Mouse (Mus musculus) testis, postnatal 14 days (tissue): ENCODE data around the gene Gnb5.
A peak's percentile ranks its signal among the peaks of the same experiment; 100 is the strongest.

Experiments
- DNase-seq: peaks from one replicate; pipeline ENCODE4 v3.0.0; 2021; ENCODE audit warnings: low spot score

Gnb5 gene

DNA sequence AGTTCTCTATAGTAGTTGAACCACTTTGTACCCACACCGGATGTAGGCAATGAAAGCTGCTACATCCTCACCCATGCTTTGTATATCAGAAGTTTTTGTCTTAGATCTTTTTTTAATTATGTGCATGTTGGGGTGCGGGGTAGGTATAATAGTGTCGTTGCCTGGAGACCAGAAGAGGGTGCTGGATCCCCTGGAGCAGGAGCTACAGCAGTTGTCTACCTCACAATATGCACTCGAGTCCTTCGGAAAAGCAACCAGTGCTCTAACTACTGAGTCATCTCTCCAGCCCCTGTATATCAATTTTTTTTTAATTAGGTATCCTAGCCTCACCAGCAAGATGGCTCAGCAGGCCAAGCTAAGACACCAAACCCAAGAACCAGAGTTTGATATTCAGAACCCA lies 927 bp downstream of the Gnb5 start:
- no peak for DNase-seq

GRCm38 (mm10) chr9:75308621-75309020 lies 2.5 kb downstream of the Gnb5 start:
- no peak for DNase-seq

GRCm38 (mm10) chr9:75312008-75312407 lies 5.9 kb downstream of the Gnb5 start:
- peak; percentile 73 for DNase-seq

DNA sequence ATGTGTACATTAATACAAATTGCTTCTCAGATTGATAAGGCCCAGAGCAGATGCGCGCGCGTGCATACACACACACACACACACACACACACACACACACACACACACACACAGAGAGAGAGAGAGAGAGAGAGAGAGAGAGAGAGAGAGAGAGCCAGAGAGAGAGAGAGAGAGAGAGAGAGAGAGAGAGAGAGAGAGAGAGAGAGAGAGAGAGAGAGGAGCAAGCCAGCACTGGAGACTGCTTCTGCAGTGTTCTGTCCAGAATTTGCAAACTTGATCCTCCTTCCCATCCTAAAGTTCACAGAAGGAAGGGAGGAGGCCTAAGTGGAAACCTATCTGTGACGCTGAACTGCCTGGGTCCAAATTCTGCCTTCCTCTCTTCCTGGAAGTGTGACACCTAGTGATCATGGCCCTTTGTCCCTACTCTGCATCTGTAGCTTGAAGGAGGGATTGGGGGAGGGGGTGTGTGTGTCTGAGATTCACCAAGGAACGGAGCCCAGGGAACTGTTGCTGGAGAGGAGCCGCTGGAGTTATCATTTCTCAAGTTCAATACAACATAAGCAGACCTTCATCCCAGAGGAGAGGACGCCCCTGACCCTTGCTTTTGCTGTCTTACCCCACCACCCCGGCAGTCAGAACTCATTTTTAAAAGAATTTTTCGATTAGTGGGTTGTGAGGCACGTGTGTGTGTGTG lies 7.2 kb downstream of the Gnb5 start:
- no peak for DNase-seq

GRCm38 (mm10) chr9:75313832-75314516 lies 7.9 kb downstream of the Gnb5 start:
- peak; percentile 79 for DNase-seq

DNA sequence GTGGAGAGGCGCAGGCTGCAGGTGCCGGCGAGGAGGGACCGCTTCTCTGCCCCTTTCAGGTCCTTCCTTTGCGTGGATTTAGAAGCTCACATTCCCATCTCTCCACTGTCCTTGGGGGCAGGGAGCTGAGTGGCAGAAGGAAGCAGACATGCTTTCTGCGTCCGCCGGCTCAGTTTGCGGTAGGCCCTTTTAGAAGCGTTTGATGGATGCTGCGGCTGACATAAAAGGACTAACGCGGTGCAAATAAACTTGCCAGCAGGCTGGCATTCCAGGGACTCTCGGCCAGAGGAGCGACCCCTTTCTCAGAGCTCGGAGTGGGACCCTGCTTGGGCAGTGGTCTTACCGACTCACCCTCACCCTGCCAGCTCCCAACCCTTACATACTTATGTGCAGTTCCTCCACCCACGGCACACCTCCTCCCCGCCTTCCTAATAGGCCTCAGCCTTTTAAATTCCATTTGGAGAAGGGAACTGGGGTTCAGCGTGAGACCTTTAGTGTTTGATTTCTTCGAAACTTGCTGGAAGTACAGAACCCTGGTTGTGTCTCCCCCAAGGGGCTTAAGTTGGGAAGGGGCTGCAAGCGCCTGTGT lies 8.5 kb downstream of the Gnb5 start:
- no peak for DNase-seq

GRCm38 (mm10) chr9:75315238-75315637 lies 9.2 kb downstream of the Gnb5 start:
- DNase-seq: no peak

GRCm38 (mm10) chr9:75316771-75317170 lies 10.7 kb downstream of the Gnb5 start:
- DNase-seq: no peak

DNA sequence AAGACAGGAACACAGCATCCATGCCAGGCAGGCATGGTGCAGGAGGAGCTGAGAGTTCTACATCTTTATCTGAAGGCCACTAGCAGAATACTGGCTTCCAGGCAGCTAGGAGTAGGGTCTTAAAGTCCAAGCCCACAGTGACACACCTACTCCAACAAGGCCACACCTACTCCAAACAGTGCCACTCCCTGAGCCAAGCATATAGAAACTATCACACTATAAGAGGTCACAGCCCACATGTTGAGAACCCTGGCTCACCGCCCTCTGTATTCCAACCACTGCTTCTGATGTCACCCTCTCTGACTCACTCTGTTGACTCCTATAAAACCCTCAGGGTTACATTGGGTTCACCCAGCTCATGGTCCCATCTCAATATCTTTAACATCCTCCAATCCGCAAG lies 12.1 kb downstream of the Gnb5 start:
- DNase-seq: no peak

- DNase-seq: no peak
Observed at GRCm38 (mm10) chr9:75319365-75319764, 13.3 kb downstream of the Gnb5 start.

GRCm38 (mm10) chr9:75322099-75322885 lies 16.2 kb downstream of the Gnb5 start:
- no peak for DNase-seq

GRCm38 (mm10) chr9:75328047-75328446 lies 22.0 kb downstream of the Gnb5 start:
- DNase-seq: no peak

DNA sequence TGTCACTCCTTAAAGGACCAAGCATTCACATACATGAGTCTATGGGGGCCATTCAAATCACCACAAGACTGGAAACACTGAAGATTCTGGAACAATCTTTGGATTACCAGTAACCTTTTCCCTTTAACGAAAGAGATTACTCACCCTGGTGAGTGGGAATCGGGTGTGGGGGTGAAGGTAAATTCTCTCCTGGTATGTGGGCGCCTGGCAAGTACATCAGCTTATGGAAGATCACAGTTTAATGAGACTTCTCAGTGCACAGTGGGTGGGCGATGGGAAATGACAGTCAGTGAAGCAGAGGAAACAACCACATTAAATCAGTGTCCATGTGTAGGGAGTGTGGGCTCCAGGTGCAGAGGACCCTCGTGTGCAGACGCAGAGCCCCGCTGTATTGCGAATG lies 24.7 kb downstream of the Gnb5 start:
- DNase-seq: no peak

- DNase-seq: no peak
Observed at GRCm38 (mm10) chr9:75334440-75334839, 28.4 kb downstream of the Gnb5 start.

DNA sequence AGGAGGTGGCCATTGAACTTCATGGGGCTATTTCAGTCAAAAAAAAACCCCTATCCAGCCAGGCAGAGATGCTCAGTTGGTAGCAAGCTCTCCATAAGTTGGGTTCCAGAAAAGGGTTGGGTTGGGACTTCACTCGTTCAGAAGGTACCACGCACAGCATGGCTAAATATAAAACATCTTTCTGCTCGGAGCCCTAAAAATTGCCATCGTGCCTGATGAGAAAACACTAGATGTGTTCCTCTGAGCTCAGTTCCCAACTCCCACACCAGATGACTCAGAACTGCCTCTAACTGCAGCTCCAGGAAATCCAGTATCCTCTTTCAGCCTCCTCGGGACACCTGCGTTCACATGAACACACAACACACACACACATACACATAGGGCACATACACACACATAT lies 31.9 kb downstream of the Gnb5 start:
- no peak for DNase-seq

- DNase-seq: no peak
Observed at GRCm38 (mm10) chr9:75342433-75342832, 36.3 kb downstream of the Gnb5 start.

- no peak for DNase-seq
Observed at GRCm38 (mm10) chr9:75347458-75347857, 41.4 kb downstream of the Gnb5 start, which contains the start of gene Bcl2l10. TSS of gene Bcl2l10 (plus strand) at chr9:75347758.

- DNase-seq: no peak
Observed at GRCm38 (mm10) chr9:75348066-75348465, 42.0 kb downstream of the Gnb5 start.

GRCm38 (mm10) chr9:75348641-75349040 lies 42.6 kb downstream of the Gnb5 start:
- no peak for DNase-seq

DNA sequence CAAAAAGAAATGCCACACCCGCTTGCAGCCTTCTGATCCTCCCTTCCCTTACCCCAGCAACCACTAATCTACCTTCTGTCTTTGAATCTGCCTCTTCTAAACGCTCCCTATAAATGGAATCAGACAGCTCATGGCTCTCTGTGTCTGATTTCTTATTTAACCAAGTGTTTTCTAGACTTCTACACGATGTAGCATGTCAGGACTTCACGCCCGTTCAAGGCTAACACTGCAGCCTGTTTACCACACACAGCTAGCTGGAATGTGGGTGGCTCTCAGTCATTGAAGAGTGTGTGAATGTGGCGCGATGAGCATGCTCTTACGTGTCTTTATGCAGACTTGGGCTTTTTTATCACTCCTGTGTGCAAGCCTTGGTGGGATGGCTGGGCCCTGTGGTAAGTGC lies 47.0 kb downstream of the Gnb5 start:
- DNase-seq: no peak

DNA sequence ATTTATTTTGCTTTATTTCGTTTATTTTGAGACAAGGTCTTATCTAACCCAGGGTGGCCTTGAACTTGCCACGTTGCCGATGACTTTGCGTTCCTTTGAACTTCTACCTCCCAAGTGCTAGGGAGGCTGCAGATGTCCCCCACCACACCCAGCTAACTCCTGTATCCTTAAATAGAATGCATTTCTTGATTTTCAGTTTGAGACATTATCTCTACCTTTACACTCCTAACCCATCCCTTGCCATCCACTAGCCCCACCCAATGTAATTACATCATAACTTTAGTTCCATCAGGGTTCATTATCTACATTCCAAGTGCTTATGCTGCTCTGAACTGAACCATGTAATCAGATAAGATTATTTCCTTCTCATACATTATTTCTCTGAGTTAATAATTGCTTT lies 49.7 kb downstream of the Gnb5 start:
- no peak for DNase-seq

GRCm38 (mm10) chr9:75357087-75357654 lies 51.1 kb downstream of the Gnb5 start:
- peak; percentile 59 for DNase-seq
